In the genomic region with DNA sequence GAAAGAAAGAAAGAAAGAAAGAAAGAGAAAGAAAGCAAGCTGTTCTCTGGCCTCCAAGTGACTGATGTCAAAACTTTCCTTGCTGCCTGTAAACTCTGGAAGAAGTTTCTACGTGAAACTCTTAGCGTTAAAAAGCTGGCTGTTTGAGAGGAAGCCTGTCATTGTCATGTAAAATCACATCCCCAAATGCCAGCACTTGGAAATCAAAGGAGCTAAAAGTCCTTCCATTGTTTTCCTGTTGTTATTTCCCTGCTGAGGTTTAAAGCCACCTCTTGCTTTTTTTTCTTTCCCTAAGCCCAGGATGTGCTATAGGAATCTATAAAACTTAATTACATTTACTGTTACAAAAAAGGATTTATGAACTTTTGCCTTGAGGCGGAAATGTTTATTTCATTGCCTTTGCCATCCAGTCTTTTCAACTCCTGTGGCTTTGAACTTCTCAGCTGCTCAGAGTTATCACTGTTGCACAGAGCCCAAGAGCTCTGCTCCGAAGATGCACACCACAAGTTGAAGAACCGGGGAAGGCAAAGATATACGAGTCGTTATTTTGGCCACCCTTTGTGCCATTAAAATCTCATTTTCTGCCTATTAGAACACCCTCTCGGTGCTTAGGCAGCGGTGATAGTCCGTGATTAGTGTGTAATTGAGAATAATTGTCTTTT, we compare ENCODE assay signal across 24 mouse cellular contexts.
DNase-seq lines count a peak whose midpoint lies in the region; ATAC-seq and TF ChIP-seq lines count a peak whose summit lies in the region.
"Had no signal": no experiment of that assay in that cellular context is flagged by ENCODE, and none has a peak within 500 bp of the region (broad histone marks: within the 10 kb centered on the region; RNA-seq: fewer than 3 reads in every experiment).

No protein-coding gene starts in this region.

- H3K36me3 ChIP-seq in hindbrain, embryonic 13.5 days = peaks cover 4% of the 10 kb centered on the region
- H3K36me3 ChIP-seq in hindbrain, embryonic 10.5 days = peaks cover 81% of the 10 kb centered on the region
- no peaks in the 10 kb centered on the region for H3K36me3 ChIP-seq in midbrain, embryonic 14.5 days (ENCODE audit: control insufficient read depth, insufficient read depth, low read length)
- no peaks in the 10 kb centered on the region for H3K36me3 ChIP-seq in midbrain, embryonic 11.5 days (ENCODE audit: control insufficient read depth, insufficient read depth, low read length)
- H3K36me3 ChIP-seq in midbrain, postnatal 0 days (ENCODE audit: insufficient read depth, low read length) = no peaks in the 10 kb centered on the region
- H3K36me3 ChIP-seq in kidney, adult 2 months (ENCODE audit: control insufficient read depth, insufficient read depth, low read length) = no peaks in the 10 kb centered on the region
- H3K36me3 ChIP-seq: limb, embryonic 15.5 days; liver, embryonic 13.5 days had no signal

- peaks cover 20% of the 10 kb centered on the region for H3K4me1 ChIP-seq in hindbrain, embryonic 13.5 days (replicated peaks)
- H3K4me1 ChIP-seq in hindbrain, embryonic 10.5 days (replicated peaks) = peaks cover 15% of the 10 kb centered on the region
- H3K4me1 ChIP-seq in midbrain, embryonic 14.5 days (ENCODE audit: control insufficient read depth, insufficient read depth, low read length) = 0 out of 2 replicates have a peak, but pooled peaks cover 4% of the 10 kb centered on the region
- peaks cover 17% of the 10 kb centered on the region for H3K4me1 ChIP-seq in midbrain, embryonic 11.5 days (ENCODE audit: control insufficient read depth, insufficient read depth, low read length)
- H3K4me1 ChIP-seq in midbrain, postnatal 0 days (ENCODE audit: insufficient read depth, low read length) = no peaks in the 10 kb centered on the region
- no peaks in the 10 kb centered on the region for H3K4me1 ChIP-seq in kidney, adult 2 months (ENCODE audit: control insufficient read depth, insufficient read depth, low read length)
- H3K4me1 ChIP-seq: forebrain, embryonic 13.5 days; limb, embryonic 15.5 days; liver, embryonic 13.5 days; megakaryocyte, embryonic 14.5 days had no signal

- no peak for ATAC-seq in hindbrain, embryonic 13.5 days (ENCODE audit: low FRiP score)
- peak; percentile 55; the same call in 1 of the 2 replicates for ATAC-seq in midbrain, embryonic 14.5 days (ENCODE audit: low FRiP score, low TSS enrichment)
- ATAC-seq in midbrain, embryonic 11.5 days (ENCODE audit: low FRiP score) = no peak
- no peak for ATAC-seq in midbrain, postnatal 0 days (ENCODE audit: low FRiP score)
- ATAC-seq: forebrain, embryonic 13.5 days; lung, postnatal 0 days had no signal

- DNase-seq in hindbrain, embryonic 10.5 days (ENCODE audit: low spot score) = no peak
- DNase-seq in midbrain, embryonic 14.5 days = peak; percentile 77
- DNase-seq in midbrain, embryonic 11.5 days (ENCODE audit: low spot score, missing footprints) = no peak
- DNase-seq in WW6 (ENCODE audit: low read depth, low spot score) = peak; percentile 14
- peak; percentile 11 for DNase-seq in midbrain, postnatal 0 days (ENCODE audit: low spot score)
- DNase-seq in kidney, adult 2 months = no peak
- DNase-seq: adrenal gland, postnatal 14 days; cerebellum, adult 11-12 months; cerebellum, postnatal 10 days; gastrocnemius, postnatal 10 days; heart, postnatal 14 days; kidney, adult 18-20 months; kidney, postnatal 4 days; liver, embryonic 13.5 days; lung, adult 18-20 months; lung, postnatal 4 days; thymus, adult 2 months; thymus, postnatal 36 days had no signal

- peaks cover 48% of the 10 kb centered on the region for H3K27me3 ChIP-seq in hindbrain, embryonic 13.5 days
- H3K27me3 ChIP-seq in hindbrain, embryonic 10.5 days (ENCODE audit: insufficient read depth, poor library complexity, severe bottlenecking) = peaks cover 40% of the 10 kb centered on the region
- H3K27me3 ChIP-seq in midbrain, embryonic 14.5 days (ENCODE audit: control insufficient read depth, insufficient read depth, low read length) = no peaks in the 10 kb centered on the region
- H3K27me3 ChIP-seq in midbrain, embryonic 11.5 days (ENCODE audit: control insufficient read depth, insufficient read depth, low read length) = peaks cover 2% of the 10 kb centered on the region; the same call in 1 of the 2 replicates
- H3K27me3 ChIP-seq in midbrain, postnatal 0 days (ENCODE audit: insufficient read depth, low read length) = 0 out of 2 replicates have a peak, but pooled peaks cover 3% of the 10 kb centered on the region
- H3K27me3 ChIP-seq in kidney, adult 2 months (replicated peaks; ENCODE audit: control insufficient read depth, insufficient read depth, low read length) = no peaks in the 10 kb centered on the region
- H3K27me3 ChIP-seq: liver, embryonic 13.5 days; megakaryocyte, embryonic 14.5 days had no signal

- TF ChIP-seq POLR2A in kidney, adult 2 months (IDR thresholded peaks at IDR 0.05; ENCODE audit: low read depth, low read length) = no peak

- no peak overlapping the region for H3K9ac ChIP-seq in hindbrain, embryonic 13.5 days
- no peak overlapping the region for H3K9ac ChIP-seq in midbrain, embryonic 14.5 days (replicated peaks; ENCODE audit: low read length)
- no peak overlapping the region for H3K9ac ChIP-seq in midbrain, embryonic 11.5 days (ENCODE audit: low read length)
- no peak overlapping the region for H3K9ac ChIP-seq in midbrain, postnatal 0 days (replicated peaks; ENCODE audit: low read length, poor library complexity, severe bottlenecking)
- H3K9ac ChIP-seq: forebrain, embryonic 13.5 days; limb, embryonic 15.5 days; liver, embryonic 13.5 days had no signal

- no peak for TF ChIP-seq CTCF in midbrain, postnatal 0 days (IDR thresholded peaks at IDR 0.05)
- TF ChIP-seq CTCF in kidney, adult 2 months (conservative IDR thresholded peaks at IDR 0.05; ENCODE audit: insufficient read depth, insufficient read length, low read depth, low read length) = no peak

- WGBS in hindbrain, embryonic 13.5 days = 18% methylated on average over 10 of the region's 10 CpGs
- WGBS in hindbrain, embryonic 10.5 days = 23% methylated on average over 10 of the region's 10 CpGs
- 7% methylated on average over 10 of the region's 10 CpGs for WGBS in midbrain, embryonic 14.5 days
- 7% methylated on average over 10 of the region's 10 CpGs for WGBS in midbrain, embryonic 11.5 days
- WGBS in midbrain, postnatal 0 days = 12% methylated on average over 10 of the region's 10 CpGs
- 17% methylated on average over 10 of the region's 10 CpGs for WGBS in kidney, adult 2 months

- H3K9me3 ChIP-seq in hindbrain, embryonic 13.5 days = peaks cover 6% of the 10 kb centered on the region; the same call in 1 of the 2 replicates
- H3K9me3 ChIP-seq in hindbrain, embryonic 10.5 days = 0 out of 2 replicates have a peak, but pooled peaks cover 4% of the 10 kb centered on the region
- H3K9me3 ChIP-seq in midbrain, embryonic 14.5 days (ENCODE audit: control insufficient read depth, low read length) = peaks cover 5% of the 10 kb centered on the region; the same call in 1 of the 2 replicates
- H3K9me3 ChIP-seq in midbrain, embryonic 11.5 days (ENCODE audit: control insufficient read depth, low read length) = no peaks in the 10 kb centered on the region
- H3K9me3 ChIP-seq in midbrain, postnatal 0 days (ENCODE audit: low read length) = no peaks in the 10 kb centered on the region
- H3K9me3 ChIP-seq: limb, embryonic 15.5 days; liver, embryonic 13.5 days had no signal

- no peak overlapping the region for H3K27ac ChIP-seq in hindbrain, embryonic 13.5 days
- no peak overlapping the region for H3K27ac ChIP-seq in hindbrain, embryonic 10.5 days
- no peak overlapping the region for H3K27ac ChIP-seq in midbrain, embryonic 14.5 days (replicated peaks; ENCODE audit: low read depth, low read length)
- no peak overlapping the region for H3K27ac ChIP-seq in midbrain, embryonic 11.5 days (ENCODE audit: low read depth, low read length)
- H3K27ac ChIP-seq in midbrain, postnatal 0 days (ENCODE audit: low read depth, low read length) = no peak overlapping the region
- H3K27ac ChIP-seq in kidney, adult 2 months (ENCODE audit: insufficient read depth, low read depth, low read length) = no peak overlapping the region
- H3K27ac ChIP-seq: forebrain, embryonic 13.5 days; kidney, postnatal 0 days; limb, embryonic 15.5 days; liver, embryonic 13.5 days had no signal

- no peak overlapping the region for H3K4me3 ChIP-seq in hindbrain, embryonic 13.5 days
- H3K4me3 ChIP-seq in hindbrain, embryonic 10.5 days = no peak overlapping the region
- H3K4me3 ChIP-seq in midbrain, embryonic 14.5 days (replicated peaks; ENCODE audit: low read depth, low read length) = no peak overlapping the region
- no peak overlapping the region for H3K4me3 ChIP-seq in midbrain, embryonic 11.5 days (ENCODE audit: low read depth, low read length)
- no peak overlapping the region for H3K4me3 ChIP-seq in midbrain, postnatal 0 days (ENCODE audit: low read depth, low read length)
- H3K4me3 ChIP-seq in kidney, adult 2 months (ENCODE audit: insufficient read depth, low read depth, low read length) = no peak overlapping the region
- H3K4me3 ChIP-seq: forebrain, embryonic 13.5 days; limb, embryonic 15.5 days; liver, embryonic 13.5 days; megakaryocyte, embryonic 14.5 days had no signal

- 0 out of 2 replicates have a peak overlapping the region, but pooled peaks have one; percentile 13 for H3K4me2 ChIP-seq in hindbrain, embryonic 13.5 days
- H3K4me2 ChIP-seq in midbrain, embryonic 14.5 days (ENCODE audit: low read length) = no peak overlapping the region
- H3K4me2 ChIP-seq in midbrain, embryonic 11.5 days = no peak overlapping the region
- no peak overlapping the region for H3K4me2 ChIP-seq in midbrain, postnatal 0 days (ENCODE audit: low read depth, low read length, poor library complexity, severe bottlenecking)
- H3K4me2 ChIP-seq: forebrain, embryonic 13.5 days; limb, embryonic 15.5 days; liver, embryonic 13.5 days had no signal

Comparison
In these comparisons a context has a peak if more than half of its experiments do, and no peak if none do; other contexts are left out.
1. DNase-seq: peak in midbrain, embryonic 14.5 days (single experiment), WW6 (single experiment) and midbrain, postnatal 0 days (single experiment); none in hindbrain, embryonic 10.5 days (single experiment), midbrain, embryonic 11.5 days (single experiment) and kidney, adult 2 months (single experiment).